Mouse (Mus musculus) cerebellum, adult 9-10 months (tissue): Measurements from ENCODE around the gene 1700012B09Rik.

Experiments used
- DNase-seq: peaks from one replicate; pipeline ENCODE4 v3.0.0; 2022

Gene 1700012B09Rik

GRCm38 (mm10) chr9:14770803-14771471, at the start of gene 1700012B09Rik:
Gene 1700012B09Rik, minus strand, starts transcription at chr9:14771030.
- DNase-seq: no peak

- DNase-seq: no peak
These were observed 39.3 kb upstream of the 1700012B09Rik start for GRCm38 (mm10) chr9:14810111-14810510.

- no peak for DNase-seq
These were observed 36.0 kb upstream of the 1700012B09Rik start for GRCm38 (mm10) chr9:14806786-14807185.

GRCm38 (mm10) chr9:14805714-14806113, 34.9 kb upstream of the 1700012B09Rik start:
- DNase-seq: no peak

GRCm38 (mm10) chr9:14787356-14787755, 16.5 kb upstream of the 1700012B09Rik start:
- no peak for DNase-seq

- DNase-seq: peak; percentile 97
These were observed 13.5 kb upstream of the 1700012B09Rik start, which contains the start of the genes Mre11a and Ankrd49 for GRCm38 (mm10) chr9:14784039-14785002. Gene Mre11a, plus strand, starts transcription at chr9:14784654. Gene Ankrd49, minus strand, starts transcription at chr9:14784856.

- no peak for DNase-seq
These were observed 7.5 kb upstream of the 1700012B09Rik start for GRCm38 (mm10) chr9:14778341-14778740.

- no peak for DNase-seq
These were observed 3.0 kb upstream of the 1700012B09Rik start for GRCm38 (mm10) chr9:14773813-14774212.

- no peak for DNase-seq
These were observed 1.2 kb upstream of the 1700012B09Rik start for GRCm38 (mm10) chr9:14772074-14772473.

- DNase-seq: no peak
These were observed 1.0 kb downstream of the 1700012B09Rik start for GRCm38 (mm10) chr9:14769811-14770210.

- DNase-seq: no peak
These were observed 6.1 kb downstream of the 1700012B09Rik start for GRCm38 (mm10) chr9:14764765-14765164.

GRCm38 (mm10) chr9:14759261-14759660, 11.6 kb downstream of the 1700012B09Rik start:
- no peak for DNase-seq

- no peak for DNase-seq
These were observed 12.2 kb downstream of the 1700012B09Rik start for GRCm38 (mm10) chr9:14758590-14758989.

- DNase-seq: no peak
These were observed 16.4 kb downstream of the 1700012B09Rik start for GRCm38 (mm10) chr9:14754469-14754868.

GRCm38 (mm10) chr9:14753947-14754346, 16.9 kb downstream of the 1700012B09Rik start:
- DNase-seq: no peak

GRCm38 (mm10) chr9:14752001-14752522, 18.8 kb downstream of the 1700012B09Rik start, which contains the start of gene Fut4:
Gene Fut4, minus strand, starts transcription at chr9:14752393.
- no peak for DNase-seq

GRCm38 (mm10) chr9:14751503-14752000, 19.3 kb downstream of the 1700012B09Rik start:
- no peak for DNase-seq

- DNase-seq: no peak
These were observed 19.8 kb downstream of the 1700012B09Rik start for GRCm38 (mm10) chr9:14750901-14751502.

GRCm38 (mm10) chr9:14740151-14740924, 30.5 kb downstream of the 1700012B09Rik start, which contains the start of gene Piwil4:
Gene Piwil4, minus strand, starts transcription at chr9:14740733.
- no peak for DNase-seq

- DNase-seq: no peak
These were observed 31.2 kb downstream of the 1700012B09Rik start for GRCm38 (mm10) chr9:14739498-14740150.

- DNase-seq: no peak
These were observed 39.8 kb downstream of the 1700012B09Rik start for GRCm38 (mm10) chr9:14730941-14731541.
